Mouse (Mus musculus) embryonic facial prominence, embryonic 11.5 days (tissue): ENCODE data around the gene Slc25a26. TPM values are rescaled to one million over a fixed set of nuclear protein-coding genes. Genes with fewer than 3 reads are reported as not detected.

Experiments
- ATAC-seq: fragments of 200-750 bp; cut with Nextera tagmentation; replicated peaks from 2 replicates; pipeline ENCODE4 v1.8.0; 2017; ENCODE audit warnings: low read depth; ENCODE audit not compliant: insufficient number of reproducible peaks, low FRiP score, low TSS enrichment
- DNase-seq: peaks from one replicate; pipeline ENCODE4 v3.0.0-alpha.2; 2015; ENCODE audit warnings: low spot score
- H3K27ac ChIP-seq: fragments of 300-500 bp; sonication (generic); replicated peaks from 2 replicates; pipeline ENCODE4 v1.5.1; 2014; ENCODE audit warnings: mild to moderate bottlenecking, low read depth, low read length, control low read depth
- H3K27me3 ChIP-seq: fragments of 300-500 bp; sonication (generic); 2 replicates; pipeline ENCODE4 v1.6.1; 2014; ENCODE audit warnings: mild to moderate bottlenecking, low read length, moderate library complexity, mixed read lengths; ENCODE audit not compliant: control insufficient read depth, insufficient read depth
- H3K36me3 ChIP-seq: fragments of 300-500 bp; sonication (generic); replicated peaks from 2 replicates; pipeline ENCODE4 v1.6.1; 2014; ENCODE audit warnings: low read depth, mild to moderate bottlenecking, low read length, moderate library complexity, mixed read lengths; ENCODE audit not compliant: control insufficient read depth, insufficient read depth
- H3K4me1 ChIP-seq: fragments of 300-500 bp; sonication (generic); 2 replicates; pipeline ENCODE4 v1.6.1; 2014; ENCODE audit warnings: low read length, mixed read lengths; ENCODE audit not compliant: control insufficient read depth, insufficient read depth
- H3K4me2 ChIP-seq: fragments of 300-500 bp; sonication (generic); 2 replicates; pipeline ENCODE4 v1.6.1; 2014; ENCODE audit warnings: low read depth, mild to moderate bottlenecking, control low read depth, low read length, moderate library complexity
- H3K4me3 ChIP-seq: fragments of 300-500 bp; sonication (generic); 2 replicates; pipeline ENCODE4 v1.5.1; 2014; ENCODE audit warnings: low read depth, low read length, control low read depth
- H3K9ac ChIP-seq: fragments of 300-500 bp; sonication (generic); replicated peaks from 2 replicates; pipeline ENCODE4 v1.6.1; 2014; ENCODE audit warnings: mild to moderate bottlenecking, control low read depth, low read length
- H3K9me3 ChIP-seq: fragments of 300-500 bp; sonication (generic); replicated peaks from 2 replicates; pipeline ENCODE4 v1.6.1; 2016; ENCODE audit warnings: mild to moderate bottlenecking, low read length, inconsistent platforms, mixed read lengths; ENCODE audit not compliant: control insufficient read depth
- WGBS: fragments of 180-500 bp; shearing (Covaris S2); extraction: QIAGEN DNeasy Blood & Tissue Kit; methylation state at CpG from one replicate; pipeline ENCODE4 v1.1.7; 2014; 5-methylcytosine and 5-hydroxymethylcytosine counted together
- polyA plus RNA-seq: library from polyadenylated mRNA; unstranded; fragments of >200 nt; fragmentation: Nextera tagmentation; extraction: Ambion mirVana; gene quantifications from 2 replicates; pipeline ENCODE4 v1.2.1, GENCODE M21; 2014

Gene Slc25a26
- polyA plus RNA-seq, 1 experiment from 2014 or later: 7.8 TPM

DNA sequence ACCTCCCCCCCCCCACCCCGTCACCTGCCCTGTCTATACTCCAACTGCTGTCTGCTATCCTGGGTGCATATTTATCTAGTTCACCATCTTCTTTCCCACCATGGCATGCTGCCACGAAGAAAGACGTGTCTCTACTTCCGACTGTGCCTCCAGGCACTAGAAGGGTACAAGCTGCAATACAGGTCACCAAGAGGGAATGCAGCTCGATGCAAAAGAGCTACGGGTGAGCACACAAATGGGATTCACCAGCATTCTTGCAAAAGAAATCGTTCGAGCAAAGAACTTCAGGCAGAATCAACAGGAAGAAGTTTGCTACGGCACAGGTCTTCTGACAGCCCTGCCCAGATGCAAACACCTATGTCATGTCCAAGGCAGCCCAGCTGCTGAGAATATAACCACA is 134.6 kb downstream of the Slc25a26 start:
- Histone ChIP-seq H3K27ac (no peak overlapping the region), H3K4me3 (no peak overlapping the region), H3K4me1 (no peaks in the 10 kb centered on the region)

GRCm38 (mm10) chr6:94635343-94635742 is 135.2 kb downstream of the Slc25a26 start:
- no peak overlapping the region for H3K27ac ChIP-seq
- DNase-seq (no peak), ATAC-seq (no peak)
- no peaks in the 10 kb centered on the region; the same call in 1 of the 2 replicates for H3K4me1 ChIP-seq
- no peaks in the 10 kb centered on the region for H3K36me3 ChIP-seq
- H3K27me3 ChIP-seq: no peaks in the 10 kb centered on the region
- WGBS: 50% methylated on average over 1 of the region's 1 CpGs
- H3K4me3 ChIP-seq: no peak overlapping the region
- no peak overlapping the region for H3K4me2 ChIP-seq
- H3K9me3 ChIP-seq: no peaks in the 10 kb centered on the region
- no peak overlapping the region for H3K9ac ChIP-seq

More for the DNA sequence above, 134.6 kb downstream of the Slc25a26 start:
- no peaks in the 10 kb centered on the region for H3K27me3 ChIP-seq
- H3K4me2 ChIP-seq: no peak overlapping the region
- 67% methylated on average over 9 of the region's 9 CpGs for WGBS
- DNase-seq (no peak), ATAC-seq (no peak)
- H3K9me3 ChIP-seq: no peaks in the 10 kb centered on the region
- H3K36me3 ChIP-seq: no peaks in the 10 kb centered on the region
- H3K9ac ChIP-seq: no peak overlapping the region

GRCm38 (mm10) chr6:94637024-94637434 is 136.9 kb downstream of the Slc25a26 start:
- H3K27me3 ChIP-seq: no peaks in the 10 kb centered on the region
- DNase-seq (no peak), ATAC-seq (no peak)
- no peak overlapping the region for H3K4me2 ChIP-seq
- no peaks in the 10 kb centered on the region for H3K9me3 ChIP-seq
- no peak overlapping the region for H3K9ac ChIP-seq
- no peaks in the 10 kb centered on the region; the same call in 1 of the 2 replicates for H3K4me1 ChIP-seq
- H3K36me3 ChIP-seq: no peaks in the 10 kb centered on the region
- no peak overlapping the region for H3K4me3 ChIP-seq
- no peak overlapping the region for H3K27ac ChIP-seq
- WGBS: 48% methylated on average over 5 of the region's 5 CpGs

GRCm38 (mm10) chr6:94640297-94640696 is 140.2 kb downstream of the Slc25a26 start:
- Histone ChIP-seq H3K9me3 (no peaks in the 10 kb centered on the region), H3K4me3 (no peak overlapping the region), H3K4me1 (no peaks in the 10 kb centered on the region; the same call in 1 of the 2 replicates), H3K27me3 (no peaks in the 10 kb centered on the region), H3K27ac (no peak overlapping the region), H3K36me3 (no peaks in the 10 kb centered on the region), H3K9ac (no peak overlapping the region), H3K4me2 (no peak overlapping the region)
- peak; percentile 45 for DNase-seq
- 19% methylated on average over 7 of the region's 7 CpGs for WGBS
- ATAC-seq: no peak

GRCm38 (mm10) chr6:94642048-94642447 is 141.9 kb downstream of the Slc25a26 start:
- Histone ChIP-seq H3K4me1 (peaks cover 2% of the 10 kb centered on the region; the same call in 1 of the 2 replicates), H3K36me3 (no peaks in the 10 kb centered on the region), H3K9ac (no peak overlapping the region), H3K9me3 (no peaks in the 10 kb centered on the region), H3K4me2 (no peak overlapping the region), H3K27ac (no peak overlapping the region), H3K4me3 (no peak overlapping the region), H3K27me3 (no peaks in the 10 kb centered on the region)
- ATAC-seq: no peak
- DNase-seq: no peak
- WGBS: 84% methylated on average over 1 of the region's 1 CpGs

- H3K4me1 ChIP-seq: peaks cover 6% of the 10 kb centered on the region; the same call in 1 of the 2 replicates
- H3K4me3 ChIP-seq: no peak overlapping the region
- H3K27ac ChIP-seq: no peak overlapping the region
- no peak overlapping the region for H3K9ac ChIP-seq
- ATAC-seq: no peak
- H3K36me3 ChIP-seq: no peaks in the 10 kb centered on the region
- H3K9me3 ChIP-seq: no peaks in the 10 kb centered on the region
- no peak for DNase-seq
- no peak overlapping the region for H3K4me2 ChIP-seq
- H3K27me3 ChIP-seq: no peaks in the 10 kb centered on the region
- 86% methylated on average over 2 of the region's 2 CpGs for WGBS
Measured at GRCm38 (mm10) chr6:94643989-94644388, 143.9 kb downstream of the Slc25a26 start.

DNA sequence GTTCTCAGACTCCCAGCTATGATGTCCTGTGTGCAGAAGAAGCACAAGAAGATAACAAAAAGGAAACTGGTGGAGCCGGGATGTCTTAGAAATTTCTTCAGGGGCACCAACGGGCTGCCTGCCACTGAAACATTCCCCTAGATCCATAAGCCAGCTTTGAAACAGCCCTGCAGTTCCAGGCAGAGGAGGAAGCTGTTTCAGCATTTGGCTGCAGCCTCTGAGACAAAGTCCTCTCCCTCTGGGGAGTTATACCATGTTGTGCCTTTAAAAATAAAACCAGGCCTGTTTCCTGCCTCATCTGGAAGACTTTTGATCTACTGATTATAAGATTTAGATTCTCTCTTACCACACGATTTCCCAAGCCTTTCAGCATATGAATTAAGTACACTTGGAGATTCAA is 144.5 kb downstream of the Slc25a26 start:
- Histone ChIP-seq H3K4me2 (no peak overlapping the region), H3K27ac (no peak overlapping the region), H3K36me3 (no peaks in the 10 kb centered on the region), H3K4me3 (no peak overlapping the region), H3K9me3 (no peaks in the 10 kb centered on the region), H3K27me3 (no peaks in the 10 kb centered on the region), H3K9ac (no peak overlapping the region), H3K4me1 (peaks cover 6% of the 10 kb centered on the region; the same call in 1 of the 2 replicates)
- DNase-seq (no peak), ATAC-seq (no peak)
- 54% methylated on average over 3 of the region's 3 CpGs for WGBS

- H3K36me3 ChIP-seq: no peaks in the 10 kb centered on the region
- no peaks in the 10 kb centered on the region for H3K9me3 ChIP-seq
- ATAC-seq (no peak), DNase-seq (no peak)
- H3K4me1 ChIP-seq: peaks cover 6% of the 10 kb centered on the region; the same call in 1 of the 2 replicates
- H3K9ac ChIP-seq: no peak overlapping the region
- H3K27ac ChIP-seq: no peak overlapping the region
- no peaks in the 10 kb centered on the region for H3K27me3 ChIP-seq
- H3K4me3 ChIP-seq: no peak overlapping the region
- no peak overlapping the region for H3K4me2 ChIP-seq
- WGBS: 44% methylated on average over 4 of the region's 4 CpGs
Measured at GRCm38 (mm10) chr6:94645723-94646122, 145.6 kb downstream of the Slc25a26 start.
